32 mouse cellular contexts compared by ENCODE assay signal in genomic region chr3:136508575-136508974, GRCm38 (mm10).
DNase-seq lines count a peak whose midpoint lies in the region; ATAC-seq and TF ChIP-seq lines count a peak whose summit lies in the region.
"Had no signal": no experiment of that assay in that cellular context is flagged by ENCODE, and none has a peak within 500 bp of the region (broad histone marks: within the 10 kb centered on the region; RNA-seq: fewer than 3 reads in every experiment).

No protein-coding gene starts in this region.

- H3K36me3 ChIP-seq in embryonic facial prominence, embryonic 14.5 days (ENCODE audit: control insufficient read depth, insufficient read depth, low read length), result no peaks in the 10 kb centered on the region
- H3K36me3 ChIP-seq in embryonic facial prominence, embryonic 10.5 days (replicated peaks), result no peaks in the 10 kb centered on the region
- H3K36me3 ChIP-seq in heart, embryonic 13.5 days, result no peaks in the 10 kb centered on the region
- no peaks in the 10 kb centered on the region for H3K36me3 ChIP-seq in limb, embryonic 14.5 days (ENCODE audit: control insufficient read depth, insufficient read depth, low read length)
- H3K36me3 ChIP-seq in limb, embryonic 10.5 days, result no peaks in the 10 kb centered on the region
- H3K36me3 ChIP-seq: embryonic facial prominence, embryonic 12.5 days; forebrain, embryonic 10.5 days; heart, embryonic 15.5 days; hindbrain, embryonic 10.5 days; hindbrain, embryonic 15.5 days; intestine, embryonic 15.5 days; limb, embryonic 12.5 days; neural tube, embryonic 13.5 days had no signal

- ATAC-seq in embryonic facial prominence, embryonic 14.5 days (ENCODE audit: low read depth), result no peak
- no peak for ATAC-seq in heart, embryonic 13.5 days (ENCODE audit: extremely low read depth, insufficient number of reproducible peaks, low FRiP score, low TSS enrichment)
- no peak for ATAC-seq in limb, embryonic 14.5 days (ENCODE audit: low FRiP score, low read depth)
- ATAC-seq: activated CD4-positive, CD25-positive, alpha-beta regulatory T cell, adult 4 months; intestine, embryonic 15.5 days had no signal

- TF ChIP-seq POLR2A in limb, embryonic 14.5 days (IDR thresholded peaks at IDR 0.05; ENCODE audit: borderline replicate concordance, extremely low read depth, insufficient read depth, insufficient read length), result no peak

- H3K9me3 ChIP-seq in embryonic facial prominence, embryonic 14.5 days (ENCODE audit: control insufficient read depth, low read length), result no peaks in the 10 kb centered on the region
- H3K9me3 ChIP-seq in embryonic facial prominence, embryonic 10.5 days, result no peaks in the 10 kb centered on the region
- H3K9me3 ChIP-seq in heart, embryonic 13.5 days, result no peaks in the 10 kb centered on the region
- H3K9me3 ChIP-seq in limb, embryonic 14.5 days (ENCODE audit: control insufficient read depth, low read length), result no peaks in the 10 kb centered on the region
- H3K9me3 ChIP-seq in limb, embryonic 10.5 days (replicated peaks), result no peaks in the 10 kb centered on the region
- H3K9me3 ChIP-seq: embryonic facial prominence, embryonic 12.5 days; forebrain, embryonic 10.5 days; heart, embryonic 15.5 days; hindbrain, embryonic 10.5 days; hindbrain, embryonic 15.5 days; intestine, embryonic 15.5 days; limb, embryonic 12.5 days; neural tube, embryonic 13.5 days had no signal

- no peaks in the 10 kb centered on the region for H3K4me1 ChIP-seq in embryonic facial prominence, embryonic 14.5 days (ENCODE audit: control insufficient read depth, insufficient read depth, low read length)
- H3K4me1 ChIP-seq in embryonic facial prominence, embryonic 10.5 days, result no peaks in the 10 kb centered on the region
- H3K4me1 ChIP-seq in heart, embryonic 13.5 days, result no peaks in the 10 kb centered on the region; the same call in 1 of the 2 replicates
- H3K4me1 ChIP-seq in limb, embryonic 14.5 days (ENCODE audit: control insufficient read depth, insufficient read depth, low read length), result no peaks in the 10 kb centered on the region
- peaks cover 5% of the 10 kb centered on the region; the same call in 1 of the 2 replicates for H3K4me1 ChIP-seq in limb, embryonic 10.5 days
- H3K4me1 ChIP-seq: embryonic facial prominence, embryonic 12.5 days; forebrain, embryonic 10.5 days; heart, embryonic 15.5 days; hindbrain, embryonic 10.5 days; hindbrain, embryonic 15.5 days; intestine, embryonic 15.5 days; limb, embryonic 12.5 days; neural tube, embryonic 13.5 days had no signal

- H3K27me3 ChIP-seq in embryonic facial prominence, embryonic 14.5 days (replicated peaks; ENCODE audit: control insufficient read depth, insufficient read depth, low read length), result no peaks in the 10 kb centered on the region
- no peaks in the 10 kb centered on the region for H3K27me3 ChIP-seq in embryonic facial prominence, embryonic 10.5 days (replicated peaks; ENCODE audit: low read depth, poor library complexity, severe bottlenecking)
- H3K27me3 ChIP-seq in heart, embryonic 13.5 days (replicated peaks), result no peaks in the 10 kb centered on the region
- no peaks in the 10 kb centered on the region for H3K27me3 ChIP-seq in limb, embryonic 14.5 days (ENCODE audit: control insufficient read depth, insufficient read depth, low read length)
- no peaks in the 10 kb centered on the region for H3K27me3 ChIP-seq in limb, embryonic 10.5 days (ENCODE audit: low read depth, poor library complexity, severe bottlenecking)
- H3K27me3 ChIP-seq: CH12.LX; embryonic facial prominence, embryonic 12.5 days; heart, embryonic 15.5 days; hindbrain, embryonic 15.5 days; intestine, embryonic 15.5 days; limb, embryonic 12.5 days; neural tube, embryonic 13.5 days had no signal

- H3K4me3 ChIP-seq in embryonic facial prominence, embryonic 14.5 days (ENCODE audit: low read depth, low read length), result no peak overlapping the region
- no peak overlapping the region for H3K4me3 ChIP-seq in embryonic facial prominence, embryonic 10.5 days
- H3K4me3 ChIP-seq in heart, embryonic 13.5 days, result no peak overlapping the region
- no peak overlapping the region for H3K4me3 ChIP-seq in limb, embryonic 14.5 days (replicated peaks; ENCODE audit: low read length)
- H3K4me3 ChIP-seq in limb, embryonic 10.5 days, result no peak overlapping the region
- H3K4me3 ChIP-seq: embryonic facial prominence, embryonic 12.5 days; forebrain, embryonic 10.5 days; gastrocnemius, adult 2 months; heart, embryonic 15.5 days; hindbrain, embryonic 10.5 days; hindbrain, embryonic 15.5 days; intestine, embryonic 15.5 days; limb, embryonic 12.5 days; neural tube, embryonic 13.5 days had no signal

- no peak overlapping the region for H3K27ac ChIP-seq in embryonic facial prominence, embryonic 14.5 days (replicated peaks; ENCODE audit: low read depth, low read length)
- no peak overlapping the region for H3K27ac ChIP-seq in embryonic facial prominence, embryonic 10.5 days (replicated peaks)
- peak overlapping the region; percentile 38 for H3K27ac ChIP-seq in heart, embryonic 13.5 days (replicated peaks)
- H3K27ac ChIP-seq in limb, embryonic 14.5 days (replicated peaks; ENCODE audit: low read depth, low read length), result no peak overlapping the region
- H3K27ac ChIP-seq in limb, embryonic 10.5 days, result no peak overlapping the region
- H3K27ac ChIP-seq: embryonic facial prominence, embryonic 12.5 days; forebrain, embryonic 10.5 days; gastrocnemius, adult 2 months; heart, embryonic 15.5 days; hindbrain, embryonic 10.5 days; hindbrain, embryonic 15.5 days; intestine, embryonic 15.5 days; limb, embryonic 12.5 days; neural tube, embryonic 13.5 days had no signal

- DNase-seq in embryonic facial prominence, embryonic 14.5 days (ENCODE audit: low spot score), result peak; percentile 62
- no peak for DNase-seq in embryonic facial prominence, embryonic 10.5 days (ENCODE audit: low spot score)
- no peak for DNase-seq in heart, postnatal 25 days (ENCODE audit: low spot score)
- peak; percentile 14 for DNase-seq in limb, embryonic 14.5 days (ENCODE audit: low spot score)
- no peak for DNase-seq in limb, embryonic 10.5 days (ENCODE audit: low spot score)
- DNase-seq in brain, adult 2 months (ENCODE audit: low read depth, low spot score), result peak; percentile 19
- no peak for DNase-seq in left cerebral cortex, postnatal 36 days (ENCODE audit: low spot score in 2 of 2)
- DNase-seq: adrenal gland, adult 2 months; adrenal gland, postnatal 36 days; cerebellum, adult 11 months; cerebellum, adult 9-10 months; cerebellum, postnatal 36 days; gastrocnemius, adult 2 months; gastrocnemius, postnatal 36 days; kidney, adult 2 months; kidney, postnatal 4 days; layer of hippocampus, adult 9-11 months; lung, postnatal 10 days; thymus, adult 2 months; thymus, postnatal 36 days had no signal

- intact Hi-C loops in heart, postnatal 25 days (cut with DNase I), result no loop called here
- intact Hi-C loops in left cerebral cortex, postnatal 36 days (cut with DNase I), result no loop called here

- H3K9ac ChIP-seq in embryonic facial prominence, embryonic 14.5 days (ENCODE audit: low read depth, low read length), result no peak overlapping the region
- no peak overlapping the region for H3K9ac ChIP-seq in heart, embryonic 13.5 days
- no peak overlapping the region for H3K9ac ChIP-seq in limb, embryonic 14.5 days (ENCODE audit: low read depth, low read length, severe bottlenecking)
- H3K9ac ChIP-seq: embryonic facial prominence, embryonic 12.5 days; heart, embryonic 15.5 days; hindbrain, embryonic 15.5 days; intestine, embryonic 15.5 days; limb, embryonic 12.5 days; neural tube, embryonic 13.5 days had no signal

- H3K4me2 ChIP-seq in embryonic facial prominence, embryonic 14.5 days (ENCODE audit: low read depth, low read length), result no peak overlapping the region
- no peak overlapping the region for H3K4me2 ChIP-seq in heart, embryonic 13.5 days
- no peak overlapping the region for H3K4me2 ChIP-seq in limb, embryonic 14.5 days (replicated peaks; ENCODE audit: low read depth, low read length, severe bottlenecking)
- H3K4me2 ChIP-seq: embryonic facial prominence, embryonic 12.5 days; heart, embryonic 15.5 days; hindbrain, embryonic 15.5 days; intestine, embryonic 15.5 days; limb, embryonic 12.5 days; liver, embryonic 11.5 days; neural tube, embryonic 13.5 days had no signal

- 57% methylated on average over 2 of the region's 2 CpGs for WGBS in embryonic facial prominence, embryonic 14.5 days
- 89% methylated on average over 2 of the region's 2 CpGs for WGBS in embryonic facial prominence, embryonic 10.5 days
- 44% methylated on average over 2 of the region's 2 CpGs for WGBS in heart, embryonic 13.5 days
- WGBS in limb, embryonic 14.5 days, result 73% methylated on average over 2 of the region's 2 CpGs
- WGBS in limb, embryonic 10.5 days, result 80% methylated on average over 2 of the region's 2 CpGs

Comparison
In these comparisons a context has a peak if more than half of its experiments do, and no peak if none do; other contexts are left out.
1. DNase-seq: peak in embryonic facial prominence, embryonic 14.5 days (single experiment), limb, embryonic 14.5 days (single experiment) and brain, adult 2 months (single experiment); none in embryonic facial prominence, embryonic 10.5 days (single experiment), heart, postnatal 25 days (single experiment), limb, embryonic 10.5 days (single experiment) and left cerebral cortex, postnatal 36 days (0 of 2).